Mouse (Mus musculus) lung, adult 2 months (tissue): ENCODE measurements at regions not wholly inside any gene's neighbourhood (a gene's known extent, or its start where the extent isn't known, plus 50 kb on each side); places are given as distances from the start of the nearest gene placed in this dataset.

Experiments
- DNase-seq: peaks from one replicate; pipeline ENCODE4 v3.0.0; 2022
- H3K4me1 ChIP-seq: fragments of 200-500 bp; 2 replicates; pipeline ENCODE4 v1.6.1; 2011; ENCODE audit warnings: low read length; ENCODE audit not compliant: control insufficient read depth, insufficient read depth
- H3K4me3 ChIP-seq: fragments of 200-500 bp; replicated peaks from 2 replicates; pipeline ENCODE3; 2011; ENCODE audit warnings: low read depth, mild to moderate bottlenecking, control low read depth, low read length; ENCODE audit errors: extremely low read depth
- CTCF ChIP-seq: fragments of 200-500 bp; IDR thresholded peaks from 2 replicates; pipeline ENCODE4 v1.5.1; 2011; ENCODE audit warnings: mild to moderate bottlenecking, low read length, control low read depth; ENCODE audit not compliant: insufficient read depth
- POLR2A ChIP-seq: fragments of 200-500 bp; IDR thresholded peaks from 2 replicates; pipeline ENCODE4 v1.6.1; 2011; ENCODE audit warnings: low read depth, mild to moderate bottlenecking, control low read depth, low read length, borderline replicate concordance; ENCODE audit errors: extremely low read depth
- WGBS: fragments of 180-500 bp; shearing (Covaris S2); methylation state at CpG from one replicate; pipeline ENCODE4 v1.1.7; 2018; 5-methylcytosine and 5-hydroxymethylcytosine counted together

- no peak for TF ChIP-seq POLR2A
- TF ChIP-seq CTCF = no peak
- 67% methylated on average over 12 of the region's 12 CpGs for WGBS
- Histone ChIP-seq H3K4me3 (no peak overlapping the region), H3K4me1 (no peaks in the 10 kb centered on the region)
- no peak for DNase-seq
These were observed 136.1 kb upstream of the Zfp703 start for GRCm38 (mm10) chr8:26840745-26841680.

GRCm38 (mm10) chr8:26843714-26844113 lies 133.4 kb upstream of the Zfp703 start:
- Histone ChIP-seq H3K4me1 (no peaks in the 10 kb centered on the region), H3K4me3 (no peak overlapping the region)
- TF ChIP-seq CTCF (no peak), POLR2A (no peak)
- no peak for DNase-seq
- WGBS = 65% methylated on average over 6 of the region's 6 CpGs

GRCm38 (mm10) chr8:26844132-26844808 lies 132.9 kb upstream of the Zfp703 start:
- TF ChIP-seq CTCF (no peak), POLR2A (no peak)
- DNase-seq = no peak
- Histone ChIP-seq H3K4me3 (no peak overlapping the region), H3K4me1 (no peaks in the 10 kb centered on the region; the same call in 1 of the 2 replicates)
- WGBS = 72% methylated on average over 8 of the region's 8 CpGs

- TF ChIP-seq POLR2A (no peak), CTCF (no peak)
- Histone ChIP-seq H3K4me1 (no peaks in the 10 kb centered on the region; the same call in 1 of the 2 replicates), H3K4me3 (no peak overlapping the region)
- WGBS = 83% methylated on average over 6 of the region's 6 CpGs
- DNase-seq = no peak
These were observed 132.3 kb upstream of the Zfp703 start for GRCm38 (mm10) chr8:26844809-26845143.

GRCm38 (mm10) chr8:26845481-26846194 lies 131.5 kb upstream of the Zfp703 start:
- H3K4me1 ChIP-seq = no peaks in the 10 kb centered on the region; the same call in 1 of the 2 replicates
- 69% methylated on average over 11 of the region's 11 CpGs for whole genome bisulfite sequencing
- H3K4me3 ChIP-seq = no peak overlapping the region
- no peak for DNase-seq
- TF ChIP-seq CTCF (no peak), POLR2A (no peak)

- no peak for TF ChIP-seq POLR2A
- TF ChIP-seq CTCF = no peak
- H3K4me1 ChIP-seq = no peaks in the 10 kb centered on the region; the same call in 1 of the 2 replicates
- WGBS = 77% methylated on average over 9 of the region's 9 CpGs
- DNase-seq = no peak
- H3K4me3 ChIP-seq = no peak overlapping the region
These were observed 130.1 kb upstream of the Zfp703 start for GRCm38 (mm10) chr8:26847009-26847408.

GRCm38 (mm10) chr8:26848098-26848772 lies 128.9 kb upstream of the Zfp703 start:
- WGBS = 68% methylated on average over 17 of the region's 17 CpGs
- H3K4me3 ChIP-seq = no peak overlapping the region
- no peaks in the 10 kb centered on the region; the same call in 1 of the 2 replicates for H3K4me1 ChIP-seq
- TF ChIP-seq POLR2A = no peak
- TF ChIP-seq CTCF = no peak
- no peak for DNase-seq

GRCm38 (mm10) chr8:26848955-26849684 lies 128.0 kb upstream of the Zfp703 start:
- DNase-seq = no peak
- no peaks in the 10 kb centered on the region; the same call in 1 of the 2 replicates for H3K4me1 ChIP-seq
- TF ChIP-seq POLR2A (peak; percentile 22; the same call in 1 of the 2 replicates), CTCF (no peak)
- WGBS = 51% methylated on average over 19 of the region's 19 CpGs
- no peak overlapping the region for H3K4me3 ChIP-seq
